Mouse (Mus musculus): ENCODE data around the gene Agtpbp1. TPM values are rescaled to one million over a fixed set of nuclear protein-coding genes. Genes with fewer than 3 reads are reported as not detected.

Gene Agtpbp1
- polyA plus RNA-seq, 1 experiment, result 7.5 TPM

GRCm38 (mm10) chr13:59558776-59559175 lies 26.3 kb downstream of the Agtpbp1 start:
- H3K36me3 ChIP-seq (ENCODE audit: control insufficient read depth, insufficient read depth), result no peaks in the 10 kb centered on the region
- H3K4me3 ChIP-seq (ENCODE audit: insufficient read depth, poor library complexity, severe bottlenecking), result no peak overlapping the region
- no peaks in the 10 kb centered on the region for H3K27me3 ChIP-seq (ENCODE audit: control insufficient read depth, insufficient read depth, insufficient read length)
- peaks cover 21% of the 10 kb centered on the region for H3K79me3 ChIP-seq (ENCODE audit: low read depth)
- no peak overlapping the region for H3ac ChIP-seq (ENCODE audit: control insufficient read depth, insufficient read length, low read depth)
- TF ChIP-seq MAX (IDR thresholded peaks at IDR 0.05) (no peak), USF1 (IDR thresholded peaks at IDR 0.05; ENCODE audit: low read depth) (no peak), CEBPB (IDR thresholded peaks at IDR 0.05; ENCODE audit: low read depth) (no peak), CTCF (IDR thresholded peaks at IDR 0.05; ENCODE audit: control insufficient read depth, insufficient read depth, insufficient read length) (no peak), FOSL1 (IDR thresholded peaks at IDR 0.05; ENCODE audit: insufficient read depth, low read length, poor library complexity, severe bottlenecking) (no peak), MYOD1 (IDR thresholded peaks at IDR 0.05; ENCODE audit: control insufficient read depth, insufficient read length, low read depth) (no peak), MYOG (IDR thresholded peaks at IDR 0.05; ENCODE audit: control insufficient read depth, extremely low read depth, insufficient read length) (no peak)
- H3K79me2 ChIP-seq (ENCODE audit: control insufficient read depth, insufficient read depth), result peaks cover 31% of the 10 kb centered on the region

- H3ac ChIP-seq (ENCODE audit: control insufficient read depth, insufficient read length, low read depth), result peak overlapping the region; percentile 99
- no peaks in the 10 kb centered on the region for H3K27me3 ChIP-seq (ENCODE audit: control insufficient read depth, insufficient read depth, insufficient read length)
- H3K79me3 ChIP-seq (ENCODE audit: low read depth), result peaks cover 27% of the 10 kb centered on the region
- peaks cover 45% of the 10 kb centered on the region for H3K79me2 ChIP-seq (ENCODE audit: control insufficient read depth, insufficient read depth)
- TF ChIP-seq CEBPB (IDR thresholded peaks at IDR 0.05; ENCODE audit: low read depth) (no peak), MAX (IDR thresholded peaks at IDR 0.05) (no peak), USF1 (IDR thresholded peaks at IDR 0.05; ENCODE audit: low read depth) (no peak), MYOG (IDR thresholded peaks at IDR 0.05; ENCODE audit: control insufficient read depth, extremely low read depth, insufficient read length) (no peak), CTCF (IDR thresholded peaks at IDR 0.05; ENCODE audit: control insufficient read depth, insufficient read depth, insufficient read length) (no peak), MYOD1 (IDR thresholded peaks at IDR 0.05; ENCODE audit: control insufficient read depth, insufficient read length, low read depth) (no peak), FOSL1 (IDR thresholded peaks at IDR 0.05; ENCODE audit: insufficient read depth, low read length, poor library complexity, severe bottlenecking) (no peak)
- no peaks in the 10 kb centered on the region for H3K36me3 ChIP-seq (ENCODE audit: control insufficient read depth, insufficient read depth)
- H3K4me3 ChIP-seq (ENCODE audit: insufficient read depth, poor library complexity, severe bottlenecking), result peak overlapping the region; percentile 52
Measured at GRCm38 (mm10) chr13:59557185-59557985, 27.6 kb downstream of the Agtpbp1 start.

- peak overlapping the region; percentile 52 for H3K4me3 ChIP-seq (ENCODE audit: insufficient read depth, poor library complexity, severe bottlenecking)
- TF ChIP-seq MYOD1 (IDR thresholded peaks at IDR 0.05; ENCODE audit: control insufficient read depth, insufficient read length, low read depth) (no peak), MYOG (IDR thresholded peaks at IDR 0.05; ENCODE audit: control insufficient read depth, extremely low read depth, insufficient read length) (no peak), CEBPB (IDR thresholded peaks at IDR 0.05; ENCODE audit: low read depth) (no peak), CTCF (IDR thresholded peaks at IDR 0.05; ENCODE audit: control insufficient read depth, insufficient read depth, insufficient read length) (no peak), FOSL1 (IDR thresholded peaks at IDR 0.05; ENCODE audit: insufficient read depth, low read length, poor library complexity, severe bottlenecking) (no peak), MAX (IDR thresholded peaks at IDR 0.05) (no peak), USF1 (IDR thresholded peaks at IDR 0.05; ENCODE audit: low read depth) (no peak)
Measured at GRCm38 (mm10) chr13:59556670-59557069, 28.4 kb downstream of the Agtpbp1 start.

GRCm38 (mm10) chr13:59555613-59556192 lies 29.3 kb downstream of the Agtpbp1 start:
- no peaks in the 10 kb centered on the region for H3K36me3 ChIP-seq (ENCODE audit: control insufficient read depth, insufficient read depth)
- TF ChIP-seq USF1 (IDR thresholded peaks at IDR 0.05; ENCODE audit: low read depth) (no peak), MYOG (IDR thresholded peaks at IDR 0.05; ENCODE audit: control insufficient read depth, extremely low read depth, insufficient read length) (no peak), FOSL1 (IDR thresholded peaks at IDR 0.05; ENCODE audit: insufficient read depth, low read length, poor library complexity, severe bottlenecking) (no peak), MYOD1 (IDR thresholded peaks at IDR 0.05; ENCODE audit: control insufficient read depth, insufficient read length, low read depth) (no peak), CTCF (IDR thresholded peaks at IDR 0.05; ENCODE audit: control insufficient read depth, insufficient read depth, insufficient read length) (no peak), MAX (IDR thresholded peaks at IDR 0.05) (no peak), CEBPB (IDR thresholded peaks at IDR 0.05; ENCODE audit: low read depth) (no peak)
- H3K4me3 ChIP-seq (ENCODE audit: insufficient read depth, poor library complexity, severe bottlenecking), result no peak overlapping the region
- no peak overlapping the region for H3ac ChIP-seq (ENCODE audit: control insufficient read depth, insufficient read length, low read depth)
- peaks cover 33% of the 10 kb centered on the region for H3K79me3 ChIP-seq (ENCODE audit: low read depth)
- H3K79me2 ChIP-seq (ENCODE audit: control insufficient read depth, insufficient read depth), result peaks cover 62% of the 10 kb centered on the region
- H3K27me3 ChIP-seq (ENCODE audit: control insufficient read depth, insufficient read depth, insufficient read length), result no peaks in the 10 kb centered on the region

More at GRCm38 (mm10) chr13:59556670-59557069, 28.4 kb downstream of the Agtpbp1 start:
- Histone ChIP-seq H3K79me3 (ENCODE audit: low read depth) (peaks cover 27% of the 10 kb centered on the region), H3K36me3 (ENCODE audit: control insufficient read depth, insufficient read depth) (no peaks in the 10 kb centered on the region), H3ac (ENCODE audit: control insufficient read depth, insufficient read length, low read depth) (peak overlapping the region; percentile 99), H3K27me3 (ENCODE audit: control insufficient read depth, insufficient read depth, insufficient read length) (no peaks in the 10 kb centered on the region), H3K79me2 (ENCODE audit: control insufficient read depth, insufficient read depth) (peaks cover 52% of the 10 kb centered on the region)

- no peak overlapping the region for H3ac ChIP-seq (ENCODE audit: control insufficient read depth, insufficient read length, low read depth)
- H3K4me3 ChIP-seq (ENCODE audit: insufficient read depth, poor library complexity, severe bottlenecking), result no peak overlapping the region
- no peaks in the 10 kb centered on the region for H3K36me3 ChIP-seq (ENCODE audit: control insufficient read depth, insufficient read depth)
- TF ChIP-seq FOSL1 (IDR thresholded peaks at IDR 0.05; ENCODE audit: insufficient read depth, low read length, poor library complexity, severe bottlenecking) (no peak), CTCF (IDR thresholded peaks at IDR 0.05; ENCODE audit: control insufficient read depth, insufficient read depth, insufficient read length) (no peak), MYOD1 (IDR thresholded peaks at IDR 0.05; ENCODE audit: control insufficient read depth, insufficient read length, low read depth) (no peak), MAX (IDR thresholded peaks at IDR 0.05) (no peak), CEBPB (IDR thresholded peaks at IDR 0.05; ENCODE audit: low read depth) (no peak), USF1 (IDR thresholded peaks at IDR 0.05; ENCODE audit: low read depth) (no peak), MYOG (IDR thresholded peaks at IDR 0.05; ENCODE audit: control insufficient read depth, extremely low read depth, insufficient read length) (no peak)
- no peaks in the 10 kb centered on the region for H3K27me3 ChIP-seq (ENCODE audit: control insufficient read depth, insufficient read depth, insufficient read length)
- H3K79me2 ChIP-seq (ENCODE audit: control insufficient read depth, insufficient read depth), result peaks cover 69% of the 10 kb centered on the region
- peaks cover 41% of the 10 kb centered on the region for H3K79me3 ChIP-seq (ENCODE audit: low read depth)
Measured at GRCm38 (mm10) chr13:59554772-59555505, 30.1 kb downstream of the Agtpbp1 start.
